Mouse (Mus musculus) ES-E14 (cell line): ENCODE measurements at regions not wholly inside any gene's neighbourhood (a gene's known extent, or its start where the extent isn't known, plus 50 kb on each side); places are given as distances from the start of the nearest gene placed in this dataset.

Experiments
- DNase-seq: peaks from one replicate; pipeline ENCODE4 v3.0.0-alpha.2; 2013; ENCODE audit warnings: low read depth, low spot score
- H3K27ac ChIP-seq: 2 replicates; pipeline ENCODE4 v1.5.1; 2012; ENCODE audit warnings: low read depth, mild to moderate bottlenecking, low read length, moderate library complexity, mixed read lengths; ENCODE audit not compliant: poor library complexity, insufficient read depth, severe bottlenecking
- H3K36me3 ChIP-seq: 2 replicates; pipeline ENCODE4 v1.6.1; 2012; ENCODE audit warnings: mild to moderate bottlenecking, low read length, moderate library complexity, mixed read lengths; ENCODE audit not compliant: control insufficient read depth, poor library complexity, insufficient read depth, severe bottlenecking
- H3K4me1 ChIP-seq, 2 experiments: fragments of 150-350 bp in 1 of 2; sonication (generic) in 1 of 2; 2 replicates each; pipeline ENCODE4 v1.6.1; 2012; ENCODE audit warnings: low read length in 2 of 2, mild to moderate bottlenecking in 1 of 2, mixed read lengths in 1 of 2; ENCODE audit not compliant: control insufficient read depth in 2 of 2, insufficient read depth in 2 of 2, poor library complexity in 1 of 2
- H3K4me3 ChIP-seq, 2 experiments: fragments of 150-350 bp in 1 of 2; sonication (generic) in 1 of 2; 2 replicates each; pipeline ENCODE4 v1.5.1; 2012; ENCODE audit warnings: low read length in 2 of 2, low read depth in 1 of 2, mild to moderate bottlenecking in 1 of 2, mixed read lengths in 1 of 2; ENCODE audit not compliant: insufficient read depth in 1 of 2, poor library complexity in 1 of 2, severe bottlenecking in 1 of 2
- H3K9ac ChIP-seq: 2 replicates; pipeline ENCODE4 v1.6.1; 2012; ENCODE audit warnings: low read depth, mild to moderate bottlenecking, low read length, mixed read lengths; ENCODE audit not compliant: poor library complexity, insufficient read depth, severe bottlenecking
- H3K9me3 ChIP-seq: fragments of 150-350 bp; sonication (generic); 2 replicates; pipeline ENCODE4 v1.6.1; 2012; ENCODE audit warnings: low read depth, mild to moderate bottlenecking, low read length; ENCODE audit not compliant: control insufficient read depth, insufficient read depth
- CHD2 ChIP-seq: IDR thresholded peaks from 2 replicates; pipeline ENCODE4 v1.6.1; 2014; ENCODE audit warnings: mild to moderate bottlenecking, low read depth, low read length, inconsistent platforms
- HCFC1 ChIP-seq: IDR thresholded peaks from 2 replicates; pipeline ENCODE4 v1.6.1; 2012; ENCODE audit warnings: low read length, inconsistent platforms, borderline replicate concordance; ENCODE audit not compliant: insufficient read depth
- MAFK ChIP-seq: IDR thresholded peaks from 2 replicates; pipeline ENCODE4 v1.6.1; 2014; ENCODE audit warnings: mild to moderate bottlenecking, low read depth, low read length, inconsistent platforms; ENCODE audit not compliant: insufficient read depth
- ZC3H11A ChIP-seq: IDR thresholded peaks from 2 replicates; pipeline ENCODE4 v1.6.1; 2012; ENCODE audit warnings: low read depth, mild to moderate bottlenecking, inconsistent platforms, low read length, borderline replicate concordance
- ZNF384 ChIP-seq: IDR thresholded peaks from 2 replicates; pipeline ENCODE4 v1.6.1; 2012; ENCODE audit warnings: low read depth, low read length, inconsistent platforms
- in situ Hi-C, 2 experiments: fragments of 600-800 bp; cut with MboI; formaldehyde crosslinking; loops; one replicate each; pipeline ENCODE4 v1.15.1; 2025; ENCODE audit warnings: low sequenced_read_pairs in 2 of 2, inconsistent platforms in 1 of 2; ENCODE audit not compliant: unreplicated experiment in 2 of 2

GRCm38 (mm10) chr3:19798543-19799106, 158.2 kb upstream of the Cp start:
- DNase-seq, result no peak
- in situ Hi-C loops, result no loop called here
- H3K9me3 ChIP-seq, result no peaks in the 10 kb centered on the region
- TF ChIP-seq ZC3H11A (no peak), HCFC1 (no peak), ZNF384 (no peak), MAFK (no peak), CHD2 (no peak)
- H3K4me3 ChIP-seq, result no peak overlapping the region
- no peak overlapping the region for H3K9ac ChIP-seq
- H3K36me3 ChIP-seq, result no peaks in the 10 kb centered on the region
- H3K27ac ChIP-seq, result no peak overlapping the region
- H3K4me1 ChIP-seq, result no peaks in the 10 kb centered on the region

- no peak for DNase-seq
- H3K36me3 ChIP-seq, result no peaks in the 10 kb centered on the region
- H3K27ac ChIP-seq, result no peak overlapping the region
- in situ Hi-C loops, result no loop called here
- no peaks in the 10 kb centered on the region for H3K4me1 ChIP-seq
- H3K4me3 ChIP-seq, result no peak overlapping the region
- H3K9ac ChIP-seq, result no peak overlapping the region
- no peak for TF ChIP-seq ZNF384
- no peak for TF ChIP-seq CHD2
- peaks cover 2% of the 10 kb centered on the region; the same call in 1 of the 2 replicates for H3K9me3 ChIP-seq
Measured at GRCm38 (mm10) chr3:19810034-19810433, 146.8 kb upstream of the Cp start.

GRCm38 (mm10) chr3:19824904-19825303, 131.9 kb upstream of the Cp start:
- TF ChIP-seq MAFK, result no peak
- no peak for TF ChIP-seq CHD2
- no peak for TF ChIP-seq ZNF384
- TF ChIP-seq HCFC1, result no peak
- TF ChIP-seq ZC3H11A, result no peak
- Histone ChIP-seq H3K4me1 (no peaks in the 10 kb centered on the region), H3K4me3 (no peak overlapping the region), H3K9me3 (no peaks in the 10 kb centered on the region), H3K27ac (no peak overlapping the region), H3K36me3 (no peaks in the 10 kb centered on the region), H3K9ac (no peak overlapping the region)
- DNase-seq, result no peak
- in situ Hi-C loops, result no loop called here

- no peak overlapping the region for H3K4me3 ChIP-seq
- H3K27ac ChIP-seq, result no peak overlapping the region
- no peak for TF ChIP-seq ZC3H11A
- no peak for TF ChIP-seq CHD2
- TF ChIP-seq HCFC1, result no peak
- TF ChIP-seq ZNF384, result no peak
- TF ChIP-seq MAFK, result no peak
- no peak for DNase-seq
- H3K36me3 ChIP-seq, result no peaks in the 10 kb centered on the region
- no peaks in the 10 kb centered on the region for H3K4me1 ChIP-seq
- H3K9me3 ChIP-seq, result no peaks in the 10 kb centered on the region
- in situ Hi-C loops, result no loop called here
- H3K9ac ChIP-seq, result no peak overlapping the region
Measured at GRCm38 (mm10) chr3:19828518-19829246, 128.2 kb upstream of the Cp start.

- no peaks in the 10 kb centered on the region for H3K9me3 ChIP-seq
- no peaks in the 10 kb centered on the region for H3K4me1 ChIP-seq
- no peak overlapping the region for H3K27ac ChIP-seq
- no peak overlapping the region for H3K9ac ChIP-seq
- H3K36me3 ChIP-seq, result no peaks in the 10 kb centered on the region
- no peak overlapping the region for H3K4me3 ChIP-seq
- no peak for TF ChIP-seq ZNF384
- in situ Hi-C loops, result no loop called here
- DNase-seq, result no peak
Measured at GRCm38 (mm10) chr3:19829752-19830151, 127.1 kb upstream of the Cp start.
